Mouse (Mus musculus) hindbrain, embryonic 16.5 days (tissue): ENCODE results near the gene Ccr10. TPM values are rescaled to one million over a fixed set of nuclear protein-coding genes. Genes with fewer than 3 reads are reported as not detected.
"Not testable (repeated sequence)": the region's sequence is repeated elsewhere in the genome, so short reads cannot be mapped to it uniquely, and the experiment has no call there.

Experiments
- ATAC-seq: fragments of 200-750 bp; cut with Nextera tagmentation; 2 replicates; pipeline ENCODE4 v1.8.0; 2017; ENCODE audit warnings: moderate TSS enrichment, moderate library complexity
- H3K27ac ChIP-seq: fragments of 300-500 bp; sonication (generic); 2 replicates; pipeline ENCODE4 v1.5.1; 2014; ENCODE audit warnings: low read depth, mild to moderate bottlenecking, control low read depth, low read length, moderate library complexity
- H3K27me3 ChIP-seq: fragments of 300-500 bp; sonication (generic); replicated peaks from 2 replicates; pipeline ENCODE4 v1.6.1; 2014; ENCODE audit warnings: low read length; ENCODE audit not compliant: control insufficient read depth, insufficient read depth
- H3K36me3 ChIP-seq: fragments of 300-500 bp; sonication (generic); 2 replicates; pipeline ENCODE4 v1.6.1; 2014; ENCODE audit warnings: mild to moderate bottlenecking, low read length, moderate library complexity, mixed read lengths; ENCODE audit not compliant: control insufficient read depth, insufficient read depth
- H3K4me1 ChIP-seq: fragments of 300-500 bp; sonication (generic); 2 replicates; pipeline ENCODE4 v1.6.1; 2014; ENCODE audit warnings: low read depth, low read length; ENCODE audit not compliant: control insufficient read depth, insufficient read depth
- H3K4me2 ChIP-seq: fragments of 300-500 bp; sonication (generic); 2 replicates; pipeline ENCODE4 v1.6.1; 2014; ENCODE audit warnings: mild to moderate bottlenecking, low read length, control low read depth, moderate library complexity
- H3K4me3 ChIP-seq: fragments of 300-500 bp; sonication (generic); 2 replicates; pipeline ENCODE4 v1.5.1; 2014; ENCODE audit warnings: mild to moderate bottlenecking, low read length, control low read depth, moderate library complexity
- H3K9ac ChIP-seq: fragments of 300-500 bp; sonication (generic); 2 replicates; pipeline ENCODE4 v1.6.1; 2014; ENCODE audit warnings: low read depth, mild to moderate bottlenecking, control low read depth, low read length, moderate library complexity
- H3K9me3 ChIP-seq: fragments of 300-500 bp; sonication (generic); 2 replicates; pipeline ENCODE4 v1.6.1; 2014; ENCODE audit warnings: mild to moderate bottlenecking, low read length, moderate library complexity; ENCODE audit not compliant: control insufficient read depth
- WGBS: fragments of 180-500 bp; shearing (Covaris S2); extraction: QIAGEN DNeasy Blood & Tissue Kit; methylation state at CpG from one replicate; pipeline ENCODE4 v1.1.7; 2014; 5-methylcytosine and 5-hydroxymethylcytosine counted together
- microRNA-seq: library from miRNA; unstranded; fragments of <30 nt; microRNA quantifications from one replicate; pipeline ENCODE4, GENCODE M21; 2017
- polyA plus RNA-seq: library from polyadenylated mRNA; unstranded; fragments of >200 nt; fragmentation: Nextera tagmentation; extraction: Ambion mirVana; gene quantifications from 2 replicates; pipeline ENCODE4 v1.2.1, GENCODE M21; 2015

Gene Ccr10
- polyA plus RNA-seq, 1 experiment from 2014 or later: 0.60 TPM

GRCm38 (mm10) chr11:101124494-101124893, 50.7 kb downstream of the Ccr10 start:
- H3K27ac ChIP-seq, H3K4me1 ChIP-seq, H3K4me3 ChIP-seq, H3K27me3 ChIP-seq, ATAC-seq, H3K9ac ChIP-seq, H3K9me3 ChIP-seq, H3K4me2 ChIP-seq: not testable (repeated sequence)
- 97% methylated on average over 8 of the region's 8 CpGs for WGBS
- peaks cover 12% of the 10 kb centered on the region for H3K36me3 ChIP-seq

Small RNA genes within 50 kb of the gene (microRNA-seq; reads per million reads assigned to microRNA genes)
- gene Gm27626: not detected

Other genes with a start within 250 kb of the Ccr10 start
- 49.2 and 49.5 TPM in 2 replicates for gene Stat3, start 235.9 kb downstream of the Ccr10 start, polyA plus RNA-seq
- 47.0 and 61.8 TPM in 2 replicates for gene Cavin1, start 204.6 kb downstream of the Ccr10 start, polyA plus RNA-seq
- gene Atp6v0a1, start 166.0 kb downstream of the Ccr10 start, polyA plus RNA-seq: 175 and 179 TPM in 2 replicates
- 13.8 and 13.9 TPM in 2 replicates for gene Naglu, start 105.4 kb downstream of the Ccr10 start, polyA plus RNA-seq
- gene Hsd17b1, start 97.0 kb downstream of the Ccr10 start, polyA plus RNA-seq: 0.26 and 0.50 TPM in 2 replicates
- gene Coasy, start 92.9 kb downstream of the Ccr10 start, polyA plus RNA-seq: 42.5 and 45.9 TPM in 2 replicates
- 91.5 and 101 TPM in 2 replicates for gene Mlx, start 88.2 kb downstream of the Ccr10 start, polyA plus RNA-seq
- gene Psmc3ip, start 80.0 kb downstream of the Ccr10 start, polyA plus RNA-seq: 17.9 and 19.0 TPM in 2 replicates
- 22.8 and 24.3 TPM in 2 replicates for gene Retreg3, start 55.5 kb downstream of the Ccr10 start, polyA plus RNA-seq
- 79.6 and 80.2 TPM in 2 replicates for gene Tubg1, start 55.5 kb downstream of the Ccr10 start, polyA plus RNA-seq
- 56.9 and 60.3 TPM in 2 replicates for gene Tubg2, start 19.5 kb downstream of the Ccr10 start, polyA plus RNA-seq
- 8.7 and 11.2 TPM in 2 replicates for gene Cntnap1, start 4.9 kb downstream of the Ccr10 start, polyA plus RNA-seq
- gene Plekhh3, start 4.1 kb downstream of the Ccr10 start, polyA plus RNA-seq: 9.3 and 9.5 TPM in 2 replicates
- gene Ezh1, start 51.0 kb upstream of the Ccr10 start, polyA plus RNA-seq: 30.0 and 32.4 TPM in 2 replicates
- 100 and 108 TPM in 2 replicates for gene Ramp2, start 70.6 kb upstream of the Ccr10 start, polyA plus RNA-seq
- 128 and 131 TPM in 2 replicates for gene Vps25, start 78.3 kb upstream of the Ccr10 start, polyA plus RNA-seq
- 7.2 and 7.3 TPM in 2 replicates for gene Wnk4, start 85.1 kb upstream of the Ccr10 start, polyA plus RNA-seq
- 0.83 and 1.0 TPM in 2 replicates for gene Cntd1, start 103.6 kb upstream of the Ccr10 start, polyA plus RNA-seq
- 226 and 232 TPM in 2 replicates for gene Coa3, start 103.7 kb upstream of the Ccr10 start, polyA plus RNA-seq
- gene Becn1, start 126.8 kb upstream of the Ccr10 start, polyA plus RNA-seq: 175 and 182 TPM in 2 replicates
- gene Psme3, start 140.8 kb upstream of the Ccr10 start, polyA plus RNA-seq: 106 and 117 TPM in 2 replicates
- gene Aoc2, start 149.6 kb upstream of the Ccr10 start, polyA plus RNA-seq: 0.93 and 2.1 TPM in 2 replicates
- gene Aoc3, start 155.2 kb upstream of the Ccr10 start, polyA plus RNA-seq: 0.15 and 0.29 TPM in 2 replicates
- gene G6pc, start 192.1 kb upstream of the Ccr10 start, polyA plus RNA-seq: not detected in 2 replicates
- gene Aarsd1, start 242.2 kb upstream of the Ccr10 start, polyA plus RNA-seq: 93.5 and 98.6 TPM in 2 replicates
- 8.1 and 9.5 TPM in 2 replicates for gene Gm27029, start 249.4 kb upstream of the Ccr10 start, polyA plus RNA-seq
- gene Rundc1, start 249.6 kb upstream of the Ccr10 start, polyA plus RNA-seq: 30.7 and 33.6 TPM in 2 replicates
- gene Ptges3l, start 249.9 kb upstream of the Ccr10 start, polyA plus RNA-seq: 3.1 and 3.9 TPM in 2 replicates